Mouse (Mus musculus): ENCODE results near the gene Gm609. TPM values are rescaled to one million over a fixed set of nuclear protein-coding genes. Genes with fewer than 3 reads are reported as not detected.

The Gm609 gene
- polyA plus RNA-seq, 1 experiment from 2014 or later, result not detected

DNA sequence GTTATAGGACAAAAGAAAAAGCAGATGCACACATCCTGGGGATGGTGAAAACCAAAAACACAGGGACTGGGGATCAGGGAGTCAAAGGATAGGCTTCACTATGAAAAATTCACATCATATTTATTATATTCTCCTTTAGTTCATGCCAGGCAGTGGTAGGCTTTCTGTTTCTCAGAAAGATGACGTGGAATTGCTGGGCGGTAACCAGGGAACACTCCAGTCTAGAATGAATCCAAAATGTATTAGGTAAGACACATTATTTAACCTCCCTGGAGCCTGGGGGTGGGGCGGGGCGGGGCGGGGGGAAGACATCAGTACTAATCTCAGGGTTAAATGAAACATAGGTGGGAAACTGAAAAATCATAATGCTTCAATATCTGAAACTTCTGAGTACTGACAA is 85.7 kb downstream of the Gm609 start:
- Histone ChIP-seq H3K4me2 (ENCODE audit: low read depth, severe bottlenecking) (no peak overlapping the region), H3K27ac (replicated peaks; ENCODE audit: low read depth, low read length) (no peak overlapping the region), H3K27me3 (ENCODE audit: control insufficient read depth, insufficient read depth, low read length) (no peaks in the 10 kb centered on the region), H3K9ac (ENCODE audit: low read length) (no peak overlapping the region), H3K4me3 (ENCODE audit: low read depth, low read length) (no peak overlapping the region), H3K4me1 (ENCODE audit: control insufficient read depth, insufficient read depth, low read length) (no peaks in the 10 kb centered on the region), H3K9me3 (ENCODE audit: control insufficient read depth, low read length) (no peaks in the 10 kb centered on the region), H3K36me3 (ENCODE audit: control insufficient read depth, insufficient read depth, low read length) (no peaks in the 10 kb centered on the region)
- DNase-seq (ENCODE audit: low spot score) (no peak), ATAC-seq (ENCODE audit: insufficient number of reproducible peaks, low FRiP score, low TSS enrichment, low read depth) (no peak)
- 87% methylated on average over 5 of the region's 5 CpGs for WGBS

DNA sequence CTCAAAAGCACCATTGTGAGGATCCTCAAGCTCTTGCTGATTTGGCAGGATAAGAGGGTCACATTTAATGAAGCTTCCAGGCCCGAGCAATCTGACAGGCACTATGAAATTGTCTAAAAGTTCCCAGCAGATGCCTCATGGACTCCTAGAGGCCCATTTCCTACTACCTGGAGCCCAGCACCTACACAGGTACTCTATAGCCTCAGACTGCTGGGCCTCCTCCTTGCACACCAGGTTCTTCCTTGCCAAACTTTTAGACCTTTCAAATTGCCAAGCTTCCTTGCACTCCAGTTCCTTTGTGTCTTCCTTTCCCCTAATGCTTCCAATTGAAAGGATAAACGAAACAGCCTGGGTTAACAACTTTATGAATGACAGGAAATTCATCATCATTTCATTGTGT is 89.8 kb downstream of the Gm609 start:
- ATAC-seq (ENCODE audit: insufficient number of reproducible peaks, low FRiP score, low TSS enrichment, low read depth), result no peak
- no peak overlapping the region for H3K27ac ChIP-seq (replicated peaks; ENCODE audit: low read depth, low read length)
- no peaks in the 10 kb centered on the region for H3K27me3 ChIP-seq (ENCODE audit: control insufficient read depth, insufficient read depth, low read length)
- H3K4me1 ChIP-seq (ENCODE audit: control insufficient read depth, insufficient read depth, low read length), result no peaks in the 10 kb centered on the region
- no peak overlapping the region for H3K9ac ChIP-seq (ENCODE audit: low read length)
- 76% methylated on average over 2 of the region's 2 CpGs for WGBS
- no peaks in the 10 kb centered on the region for H3K36me3 ChIP-seq (ENCODE audit: control insufficient read depth, insufficient read depth, low read length)
- no peaks in the 10 kb centered on the region for H3K9me3 ChIP-seq (ENCODE audit: control insufficient read depth, low read length)
- no peak overlapping the region for H3K4me2 ChIP-seq (ENCODE audit: low read depth, severe bottlenecking)
- no peak overlapping the region for H3K4me3 ChIP-seq (ENCODE audit: low read depth, low read length)
- no peak for DNase-seq (ENCODE audit: low spot score)

GRCm38 (mm10) chr16:45402036-45402435 is 90.7 kb downstream of the Gm609 start:
- Histone ChIP-seq H3K27me3 (ENCODE audit: control insufficient read depth, insufficient read depth, low read length) (no peaks in the 10 kb centered on the region), H3K27ac (replicated peaks; ENCODE audit: low read depth, low read length) (no peak overlapping the region), H3K9me3 (ENCODE audit: control insufficient read depth, low read length) (no peaks in the 10 kb centered on the region), H3K36me3 (ENCODE audit: control insufficient read depth, insufficient read depth, low read length) (no peaks in the 10 kb centered on the region), H3K4me3 (ENCODE audit: low read depth, low read length) (no peak overlapping the region), H3K9ac (ENCODE audit: low read length) (no peak overlapping the region), H3K4me1 (ENCODE audit: control insufficient read depth, insufficient read depth, low read length) (no peaks in the 10 kb centered on the region), H3K4me2 (ENCODE audit: low read depth, severe bottlenecking) (no peak overlapping the region)
- ATAC-seq (ENCODE audit: insufficient number of reproducible peaks, low FRiP score, low TSS enrichment, low read depth) (no peak), DNase-seq (ENCODE audit: low spot score) (no peak)
- WGBS, result 86% methylated on average over 1 of the region's 1 CpGs

DNA sequence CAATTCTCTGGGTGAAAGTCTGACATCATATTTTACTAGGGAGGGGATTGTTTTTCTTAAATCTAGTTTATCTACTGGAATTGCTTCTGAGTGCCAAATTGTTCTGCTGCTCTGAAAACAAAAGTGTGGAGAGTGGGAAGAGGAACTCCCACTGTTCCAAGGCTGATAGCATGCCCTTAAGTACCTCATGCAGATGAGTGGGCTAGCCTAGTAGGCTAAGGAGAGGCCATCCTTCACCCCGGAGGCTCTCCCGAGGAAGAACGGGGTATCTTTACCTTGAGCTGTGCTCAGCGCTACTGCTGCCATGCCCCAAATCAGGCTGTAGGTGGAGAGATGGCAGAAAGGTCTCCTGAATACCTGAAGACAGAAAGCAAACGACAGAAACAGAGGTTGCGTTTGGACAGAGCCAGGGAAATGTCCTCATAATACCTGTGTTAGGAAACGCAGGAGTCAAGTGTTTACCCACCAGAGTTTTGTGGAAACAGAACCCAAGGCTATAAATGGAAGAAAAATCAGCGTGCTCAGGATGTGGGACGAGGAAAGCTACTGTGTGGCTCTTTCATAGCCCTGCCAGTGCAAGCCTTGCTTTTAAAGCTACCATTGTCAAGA is 92.7 kb downstream of the Gm609 start:
- Histone ChIP-seq H3K27ac (replicated peaks; ENCODE audit: low read depth, low read length) (no peak overlapping the region), H3K27me3 (ENCODE audit: control insufficient read depth, insufficient read depth, low read length) (no peaks in the 10 kb centered on the region), H3K9ac (ENCODE audit: low read length) (no peak overlapping the region), H3K36me3 (ENCODE audit: control insufficient read depth, insufficient read depth, low read length) (no peaks in the 10 kb centered on the region), H3K4me1 (ENCODE audit: control insufficient read depth, insufficient read depth, low read length) (no peaks in the 10 kb centered on the region), H3K4me2 (ENCODE audit: low read depth, severe bottlenecking) (no peak overlapping the region), H3K9me3 (ENCODE audit: control insufficient read depth, low read length) (no peaks in the 10 kb centered on the region), H3K4me3 (ENCODE audit: low read depth, low read length) (no peak overlapping the region)
- DNase-seq (ENCODE audit: low spot score), result no peak
- WGBS, result 65% methylated on average over 9 of the region's 9 CpGs
- no peak for ATAC-seq (ENCODE audit: insufficient number of reproducible peaks, low FRiP score, low TSS enrichment, low read depth)

DNA sequence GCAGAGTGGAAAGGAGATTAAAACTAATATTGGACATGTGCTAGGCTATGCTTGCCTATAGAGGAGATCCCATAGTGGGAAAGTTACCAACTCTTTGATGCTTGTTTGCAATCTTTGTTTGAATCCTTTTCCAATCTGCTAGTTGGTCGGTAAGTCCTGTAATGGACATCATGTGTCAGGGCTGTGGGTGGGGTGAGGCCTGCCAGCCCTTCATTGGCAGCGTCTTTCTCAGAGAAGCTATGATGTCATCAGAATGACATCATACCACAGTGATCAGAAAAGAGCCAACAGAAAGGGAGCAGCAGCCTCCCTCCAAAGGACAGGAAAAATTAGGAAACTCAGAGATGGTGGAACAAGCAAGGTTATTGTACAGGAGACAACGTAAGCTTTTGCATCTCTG is 93.4 kb downstream of the Gm609 start:
- Histone ChIP-seq H3K9ac (ENCODE audit: low read length) (no peak overlapping the region), H3K4me3 (ENCODE audit: low read depth, low read length) (no peak overlapping the region), H3K36me3 (ENCODE audit: control insufficient read depth, insufficient read depth, low read length) (no peaks in the 10 kb centered on the region), H3K9me3 (ENCODE audit: control insufficient read depth, low read length) (no peaks in the 10 kb centered on the region), H3K4me2 (ENCODE audit: low read depth, severe bottlenecking) (no peak overlapping the region), H3K4me1 (ENCODE audit: control insufficient read depth, insufficient read depth, low read length) (no peaks in the 10 kb centered on the region), H3K27ac (replicated peaks; ENCODE audit: low read depth, low read length) (no peak overlapping the region), H3K27me3 (ENCODE audit: control insufficient read depth, insufficient read depth, low read length) (no peaks in the 10 kb centered on the region)
- ATAC-seq (ENCODE audit: insufficient number of reproducible peaks, low FRiP score, low TSS enrichment, low read depth), result no peak
- WGBS, result 88% methylated on average over 3 of the region's 3 CpGs
- DNase-seq (ENCODE audit: low spot score), result no peak

- DNase-seq (ENCODE audit: low spot score) (no peak), ATAC-seq (ENCODE audit: insufficient number of reproducible peaks, low FRiP score, low TSS enrichment, low read depth) (no peak)
- Histone ChIP-seq H3K36me3 (ENCODE audit: control insufficient read depth, insufficient read depth, low read length) (no peaks in the 10 kb centered on the region), H3K27ac (replicated peaks; ENCODE audit: low read depth, low read length) (no peak overlapping the region), H3K9ac (ENCODE audit: low read length) (no peak overlapping the region), H3K4me2 (ENCODE audit: low read depth, severe bottlenecking) (no peak overlapping the region), H3K4me3 (ENCODE audit: low read depth, low read length) (no peak overlapping the region), H3K4me1 (ENCODE audit: control insufficient read depth, insufficient read depth, low read length) (no peaks in the 10 kb centered on the region), H3K9me3 (ENCODE audit: control insufficient read depth, low read length) (no peaks in the 10 kb centered on the region), H3K27me3 (ENCODE audit: control insufficient read depth, insufficient read depth, low read length) (no peaks in the 10 kb centered on the region)
- WGBS, result 91% methylated on average over 2 of the region's 2 CpGs
These were observed 95.3 kb downstream of the Gm609 start for GRCm38 (mm10) chr16:45397440-45397839.

GRCm38 (mm10) chr16:45392246-45392645 is 100.5 kb downstream of the Gm609 start:
- DNase-seq (ENCODE audit: low spot score) (no peak), ATAC-seq (ENCODE audit: insufficient number of reproducible peaks, low FRiP score, low TSS enrichment, low read depth) (no peak)
- H3K9me3 ChIP-seq (ENCODE audit: control insufficient read depth, low read length), result no peaks in the 10 kb centered on the region
- 91% methylated on average over 6 of the region's 6 CpGs for WGBS
- H3K4me3 ChIP-seq (ENCODE audit: low read depth, low read length), result no peak overlapping the region
- no peaks in the 10 kb centered on the region for H3K4me1 ChIP-seq (ENCODE audit: control insufficient read depth, insufficient read depth, low read length)
- H3K27me3 ChIP-seq (ENCODE audit: control insufficient read depth, insufficient read depth, low read length), result no peaks in the 10 kb centered on the region
- H3K9ac ChIP-seq (ENCODE audit: low read length), result no peak overlapping the region
- H3K36me3 ChIP-seq (ENCODE audit: control insufficient read depth, insufficient read depth, low read length), result no peaks in the 10 kb centered on the region
- H3K4me2 ChIP-seq (ENCODE audit: low read depth, severe bottlenecking), result no peak overlapping the region
- H3K27ac ChIP-seq (replicated peaks; ENCODE audit: low read depth, low read length), result no peak overlapping the region

- ATAC-seq (ENCODE audit: insufficient number of reproducible peaks, low FRiP score, low TSS enrichment, low read depth), result no peak
- WGBS, result 89% methylated on average over 3 of the region's 3 CpGs
These were observed 101.1 kb downstream of the Gm609 start for GRCm38 (mm10) chr16:45391680-45392079.

GRCm38 (mm10) chr16:45390286-45390956 is 102.3 kb downstream of the Gm609 start:
- Histone ChIP-seq H3K36me3 (ENCODE audit: control insufficient read depth, insufficient read depth, low read length) (no peaks in the 10 kb centered on the region), H3K4me3 (ENCODE audit: low read depth, low read length) (no peak overlapping the region), H3K4me2 (ENCODE audit: low read depth, severe bottlenecking) (no peak overlapping the region), H3K9me3 (ENCODE audit: control insufficient read depth, low read length) (no peaks in the 10 kb centered on the region), H3K9ac (ENCODE audit: low read length) (no peak overlapping the region), H3K4me1 (ENCODE audit: control insufficient read depth, insufficient read depth, low read length) (no peaks in the 10 kb centered on the region), H3K27me3 (ENCODE audit: control insufficient read depth, insufficient read depth, low read length) (no peaks in the 10 kb centered on the region), H3K27ac (replicated peaks; ENCODE audit: low read depth, low read length) (no peak overlapping the region)
- ATAC-seq (ENCODE audit: insufficient number of reproducible peaks, low FRiP score, low TSS enrichment, low read depth) (no peak), DNase-seq (ENCODE audit: low spot score) (no peak)
- 81% methylated on average over 5 of the region's 5 CpGs for WGBS

More at GRCm38 (mm10) chr16:45391680-45392079, 101.1 kb downstream of the Gm609 start:
- no peaks in the 10 kb centered on the region for H3K9me3 ChIP-seq (ENCODE audit: control insufficient read depth, low read length)
- DNase-seq (ENCODE audit: low spot score), result no peak
- H3K36me3 ChIP-seq (ENCODE audit: control insufficient read depth, insufficient read depth, low read length), result no peaks in the 10 kb centered on the region
- H3K4me2 ChIP-seq (ENCODE audit: low read depth, severe bottlenecking), result no peak overlapping the region
- H3K4me1 ChIP-seq (ENCODE audit: control insufficient read depth, insufficient read depth, low read length), result no peaks in the 10 kb centered on the region
- no peak overlapping the region for H3K27ac ChIP-seq (replicated peaks; ENCODE audit: low read depth, low read length)
- H3K27me3 ChIP-seq (ENCODE audit: control insufficient read depth, insufficient read depth, low read length), result no peaks in the 10 kb centered on the region
- H3K9ac ChIP-seq (ENCODE audit: low read length), result no peak overlapping the region
- H3K4me3 ChIP-seq (ENCODE audit: low read depth, low read length), result no peak overlapping the region
